ENCODE assay signal across 7 mouse cellular contexts in the genomic region with DNA sequence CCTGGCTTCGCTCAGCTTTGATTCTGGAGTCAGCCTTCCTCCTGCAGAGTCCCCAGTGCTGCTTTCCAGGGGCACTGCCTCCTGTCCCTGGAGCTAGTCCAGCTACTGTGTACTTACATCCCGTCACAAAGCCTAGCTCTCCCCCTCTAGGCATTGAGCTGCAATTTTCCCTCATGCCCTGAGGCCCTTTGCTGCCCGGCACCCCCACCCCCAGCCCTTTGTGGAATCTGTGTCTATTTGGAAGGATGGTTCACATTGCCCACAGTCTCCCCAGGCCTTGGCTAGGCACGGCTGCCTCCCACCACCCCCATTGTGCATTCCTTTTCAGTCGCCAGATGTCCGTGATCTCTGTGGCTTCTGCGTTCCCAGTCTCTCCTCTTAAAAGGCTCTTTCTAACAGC.
DNase-seq lines count a peak whose midpoint lies in the region; ATAC-seq lines count a peak whose summit lies in the region.

No protein-coding gene starts in this region.

- no peaks in the 10 kb centered on the region for H3K27me3 ChIP-seq in embryonic facial prominence, embryonic 11.5 days (ENCODE audit: control insufficient read depth, insufficient read depth, low read length)
- H3K27me3 ChIP-seq in hindbrain, embryonic 14.5 days (ENCODE audit: control insufficient read depth, insufficient read depth, low read length) = no peaks in the 10 kb centered on the region

- no peaks in the 10 kb centered on the region for H3K9me3 ChIP-seq in embryonic facial prominence, embryonic 11.5 days (replicated peaks; ENCODE audit: control insufficient read depth, low read length)
- H3K9me3 ChIP-seq in hindbrain, embryonic 14.5 days (ENCODE audit: control insufficient read depth, low read length) = no peaks in the 10 kb centered on the region

- peak overlapping the region; percentile 39 for H3K27ac ChIP-seq in embryonic facial prominence, embryonic 11.5 days (replicated peaks; ENCODE audit: low read depth, low read length)
- peak overlapping the region; percentile 85 for H3K27ac ChIP-seq in hindbrain, embryonic 14.5 days

- DNase-seq in ovary, postnatal 36 days (ENCODE audit: low spot score) = peak; percentile 7
- no peak for DNase-seq in ovary, adult 18-20 months (ENCODE audit: low spot score)
- DNase-seq in embryonic facial prominence, embryonic 11.5 days (ENCODE audit: low spot score) = peak; percentile 62
- peak; percentile 69 for DNase-seq in hindbrain, embryonic 14.5 days (ENCODE audit: low spot score)
- peak; percentile 46 for DNase-seq in lung, postnatal 10 days
- DNase-seq in telencephalon, adult 2 months (ENCODE audit: low read depth, low spot score) = peak; percentile 31
- DNase-seq in thymus, adult 18-20 months = no peak

- peak; percentile 74 for ATAC-seq in embryonic facial prominence, embryonic 11.5 days (replicated peaks; ENCODE audit: insufficient number of reproducible peaks, low FRiP score, low TSS enrichment, low read depth)
- peak; percentile 82 for ATAC-seq in hindbrain, embryonic 14.5 days (ENCODE audit: low FRiP score)

- no peak overlapping the region for H3K9ac ChIP-seq in embryonic facial prominence, embryonic 11.5 days (replicated peaks; ENCODE audit: low read length)
- peak overlapping the region; percentile 2; the same call in 1 of the 2 replicates for H3K9ac ChIP-seq in hindbrain, embryonic 14.5 days

- no peaks in the 10 kb centered on the region for H3K4me1 ChIP-seq in embryonic facial prominence, embryonic 11.5 days (ENCODE audit: control insufficient read depth, insufficient read depth, low read length)
- H3K4me1 ChIP-seq in hindbrain, embryonic 14.5 days (replicated peaks; ENCODE audit: control insufficient read depth, insufficient read depth, low read length) = peaks cover 23% of the 10 kb centered on the region

- 10% methylated on average over 7 of the region's 7 CpGs for WGBS in embryonic facial prominence, embryonic 11.5 days
- WGBS in hindbrain, embryonic 14.5 days = 3% methylated on average over 7 of the region's 7 CpGs

- no peak overlapping the region for H3K4me2 ChIP-seq in embryonic facial prominence, embryonic 11.5 days (ENCODE audit: low read depth, low read length)
- H3K4me2 ChIP-seq in hindbrain, embryonic 14.5 days (replicated peaks) = no peak overlapping the region

- H3K36me3 ChIP-seq in embryonic facial prominence, embryonic 11.5 days (replicated peaks; ENCODE audit: control insufficient read depth, insufficient read depth, low read depth, low read length) = peaks cover 3% of the 10 kb centered on the region
- H3K36me3 ChIP-seq in hindbrain, embryonic 14.5 days (replicated peaks; ENCODE audit: control insufficient read depth, insufficient read depth) = peaks cover 11% of the 10 kb centered on the region

- no peak overlapping the region for H3K4me3 ChIP-seq in embryonic facial prominence, embryonic 11.5 days (ENCODE audit: low read depth, low read length)
- H3K4me3 ChIP-seq in hindbrain, embryonic 14.5 days (replicated peaks; ENCODE audit: low read length) = no peak overlapping the region

Comparison
In these comparisons a context has a peak if more than half of its experiments do, and no peak if none do; other contexts are left out.
1. DNase-seq: peak in ovary, postnatal 36 days (single experiment), embryonic facial prominence, embryonic 11.5 days (single experiment), hindbrain, embryonic 14.5 days (single experiment), lung, postnatal 10 days (single experiment) and telencephalon, adult 2 months (single experiment); none in ovary, adult 18-20 months (single experiment) and thymus, adult 18-20 months (0 of 2).